Mouse (Mus musculus) C2C12 (cell line): ENCODE data around the gene Ppara. TPM values are rescaled to one million over a fixed set of nuclear protein-coding genes. Genes with fewer than 3 reads are reported as not detected.

Experiments used
- H3K27me3 ChIP-seq: one replicate; pipeline ENCODE4 v1.6.1; 2011; ENCODE audit not compliant: control insufficient read depth, insufficient read depth, insufficient read length
- H3K36me3 ChIP-seq: one replicate; pipeline ENCODE4 v1.6.1; 2011; ENCODE audit not compliant: control insufficient read depth, insufficient read depth
- H3K4me3 ChIP-seq: one replicate; pipeline ENCODE4 v1.5.1; 2011; ENCODE audit warnings: mild to moderate bottlenecking, control low read depth; ENCODE audit not compliant: poor library complexity, insufficient read depth, severe bottlenecking
- H3K79me2 ChIP-seq: one replicate; pipeline ENCODE4 v1.6.1; 2011; ENCODE audit not compliant: control insufficient read depth, insufficient read depth
- H3K79me3 ChIP-seq: one replicate; pipeline ENCODE4 v1.6.1; 2011; ENCODE audit warnings: low read depth, control low read depth
- H3ac ChIP-seq: one replicate; pipeline ENCODE3; 2011; ENCODE audit warnings: low read depth; ENCODE audit not compliant: control insufficient read depth, insufficient read length
- CEBPB ChIP-seq: IDR thresholded peaks from one replicate; pipeline ENCODE4 v1.6.1; 2011; ENCODE audit warnings: low read depth, mild to moderate bottlenecking, control low read depth, moderate library complexity
- CTCF ChIP-seq: IDR thresholded peaks from one replicate; pipeline ENCODE4 v1.5.1; 2011; ENCODE audit not compliant: control insufficient read depth, insufficient read depth, insufficient read length
- FOSL1 ChIP-seq: IDR thresholded peaks from one replicate; pipeline ENCODE4 v1.8.0; 2011; ENCODE audit warnings: mild to moderate bottlenecking, low read length; ENCODE audit not compliant: poor library complexity, insufficient read depth, severe bottlenecking
- MAX ChIP-seq: IDR thresholded peaks from one replicate; pipeline ENCODE4 v1.6.1; 2011; ENCODE audit warnings: mild to moderate bottlenecking, control low read depth
- MYOD1 ChIP-seq: IDR thresholded peaks from one replicate; pipeline ENCODE4 v1.6.1; 2011; ENCODE audit warnings: low read depth; ENCODE audit not compliant: control insufficient read depth, insufficient read length
- MYOG ChIP-seq: IDR thresholded peaks from one replicate; pipeline ENCODE4 v1.6.1; 2011; ENCODE audit not compliant: control insufficient read depth, insufficient read length; ENCODE audit errors: extremely low read depth
- USF1 ChIP-seq: IDR thresholded peaks from one replicate; pipeline ENCODE4 v1.6.1; 2011; ENCODE audit warnings: low read depth, mild to moderate bottlenecking, control low read depth, moderate library complexity
- polyA plus RNA-seq: library from polyadenylated mRNA; unstranded; fragments of >200 nt; fragmentation: generic; extraction: Trizol; gene quantifications from one replicate; pipeline ENCODE4 v1.2.1, GENCODE M21; 2012; ENCODE audit warnings: missing spikeins

The Ppara gene
- polyA plus RNA-seq, 1 experiment = 0.08 TPM

GRCm38 (mm10) chr15:85730027-85730426, 4.8 kb upstream of the Ppara start:
- Histone ChIP-seq H3K27me3 (peaks cover 79% of the 10 kb centered on the region), H3ac (no peak overlapping the region), H3K79me3 (no peaks in the 10 kb centered on the region), H3K79me2 (no peaks in the 10 kb centered on the region), H3K4me3 (no peak overlapping the region), H3K36me3 (no peaks in the 10 kb centered on the region)
- no peak for TF ChIP-seq CEBPB
- no peak for TF ChIP-seq FOSL1
- TF ChIP-seq USF1 = no peak
- TF ChIP-seq MYOG = no peak
- TF ChIP-seq CTCF = no peak
- TF ChIP-seq MAX = no peak
- no peak for TF ChIP-seq MYOD1

DNA sequence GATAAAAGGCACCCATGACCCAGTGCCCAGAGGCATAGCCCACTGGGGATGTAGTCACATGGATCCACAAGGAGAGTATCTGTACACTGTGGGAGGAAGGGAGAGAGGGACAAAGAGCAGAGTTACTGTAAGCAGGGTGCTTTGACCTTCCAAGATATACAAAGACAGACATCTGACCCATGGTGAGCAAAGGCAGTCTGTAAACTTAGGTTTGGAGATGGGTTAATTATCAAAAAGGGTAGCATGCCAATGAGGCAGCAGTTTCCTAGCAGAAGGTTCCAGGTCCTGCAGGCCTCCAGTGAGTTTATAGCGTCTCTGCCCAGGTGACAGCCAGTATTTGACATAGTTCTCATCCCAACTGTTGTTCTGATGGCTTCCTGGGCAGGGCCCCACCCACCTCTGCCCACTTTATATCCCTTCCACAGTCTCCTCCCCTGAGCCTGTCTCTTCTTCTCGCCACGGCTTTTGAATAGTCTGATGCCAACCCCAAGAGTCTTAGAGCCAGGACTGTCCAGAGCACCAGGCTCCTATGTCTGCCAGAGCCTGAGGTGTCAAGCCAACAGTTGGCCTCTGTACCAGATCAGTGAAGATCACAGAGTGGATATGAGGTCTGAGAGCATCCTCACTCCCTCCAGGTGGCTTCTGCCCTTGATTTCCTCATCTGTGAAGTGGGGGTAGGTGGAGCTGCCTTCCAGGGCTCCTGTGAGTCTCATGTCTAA, 2.7 kb upstream of the Ppara start:
- TF ChIP-seq MAX (no peak), CEBPB (no peak), MYOD1 (no peak), CTCF (no peak), MYOG (no peak), USF1 (no peak), FOSL1 (no peak)
- Histone ChIP-seq H3K4me3 (no peak overlapping the region), H3K79me2 (no peaks in the 10 kb centered on the region), H3K27me3 (peaks cover 66% of the 10 kb centered on the region), H3ac (no peak overlapping the region), H3K36me3 (no peaks in the 10 kb centered on the region), H3K79me3 (no peaks in the 10 kb centered on the region)

DNA sequence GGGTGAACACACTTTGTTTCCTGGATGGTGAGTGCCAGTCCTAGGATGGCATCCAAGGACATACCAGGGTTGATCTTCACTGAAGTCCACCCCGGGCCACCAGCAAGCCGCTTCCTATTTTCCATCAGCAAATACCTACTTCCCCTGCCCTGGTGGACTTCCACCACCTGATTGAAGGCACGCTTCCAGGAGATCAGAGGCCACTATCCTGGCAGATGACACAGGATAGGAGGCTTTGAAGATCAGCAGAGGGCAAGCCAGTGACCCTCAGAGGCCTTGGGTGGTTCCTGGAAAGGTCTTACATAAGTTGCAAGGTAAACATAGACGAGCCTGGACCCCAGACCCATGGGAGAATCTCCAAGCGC, 2.2 kb upstream of the Ppara start:
- no peak for TF ChIP-seq FOSL1
- no peak for TF ChIP-seq MYOD1
- no peak for TF ChIP-seq USF1
- TF ChIP-seq CEBPB = no peak
- TF ChIP-seq MAX = no peak
- no peak for TF ChIP-seq MYOG
- no peak for TF ChIP-seq CTCF
- H3ac ChIP-seq = no peak overlapping the region
- H3K27me3 ChIP-seq = peaks cover 63% of the 10 kb centered on the region
- H3K36me3 ChIP-seq = no peaks in the 10 kb centered on the region
- H3K79me3 ChIP-seq = no peaks in the 10 kb centered on the region
- H3K4me3 ChIP-seq = no peak overlapping the region
- H3K79me2 ChIP-seq = no peaks in the 10 kb centered on the region

DNA sequence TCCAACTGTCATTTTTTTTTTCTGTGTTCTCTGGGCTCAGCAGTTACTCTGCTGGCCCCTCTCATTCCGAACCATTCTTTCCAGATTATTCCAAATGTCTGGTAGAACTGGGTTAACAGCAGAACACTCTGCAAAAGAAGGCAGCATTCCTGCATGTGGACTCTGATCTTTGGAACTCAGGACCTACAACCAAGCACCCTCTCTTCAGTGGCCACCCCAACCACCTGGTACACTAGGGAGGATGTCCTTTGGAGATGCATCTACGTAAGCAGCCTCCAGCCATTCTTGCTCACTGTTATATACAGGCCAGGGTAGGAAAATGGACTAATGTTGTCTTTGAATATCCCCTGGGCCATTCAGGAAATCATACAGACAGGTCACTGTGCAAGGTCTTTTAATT, 1.1 kb upstream of the Ppara start:
- no peak for TF ChIP-seq CTCF
- TF ChIP-seq MYOG = no peak
- no peak for TF ChIP-seq FOSL1
- no peak for TF ChIP-seq MYOD1
- TF ChIP-seq MAX = no peak
- Histone ChIP-seq H3K4me3 (no peak overlapping the region), H3K79me2 (no peaks in the 10 kb centered on the region), H3K27me3 (peaks cover 52% of the 10 kb centered on the region), H3K36me3 (no peaks in the 10 kb centered on the region), H3ac (no peak overlapping the region), H3K79me3 (no peaks in the 10 kb centered on the region)

- H3K36me3 ChIP-seq = no peaks in the 10 kb centered on the region
- H3K79me3 ChIP-seq = no peaks in the 10 kb centered on the region
- peaks cover 47% of the 10 kb centered on the region for H3K27me3 ChIP-seq
- H3K4me3 ChIP-seq = no peak overlapping the region
- H3K79me2 ChIP-seq = no peaks in the 10 kb centered on the region
- no peak overlapping the region for H3ac ChIP-seq
- TF ChIP-seq MYOD1 (no peak), CTCF (no peak), FOSL1 (no peak), CEBPB (no peak), MAX (no peak), USF1 (no peak), MYOG (no peak)
These were observed 635 bp upstream of the Ppara start for GRCm38 (mm10) chr15:85734148-85734547.
